Mouse (Mus musculus) G1E (cell line): ENCODE data around the gene Myadm. TPM values are rescaled to one million over a fixed set of nuclear protein-coding genes. Genes with fewer than 3 reads are reported as not detected.

Experiments used
- ATAC-seq: 2 replicates; pipeline ENCODE4 v1.8.0; 2016; ENCODE audit warnings: mild to moderate bottlenecking; ENCODE audit not compliant: insufficient number of reproducible peaks, poor library complexity, low FRiP score, severe bottlenecking; ENCODE audit errors: extremely low read depth
- DNase-seq: peaks from one replicate; pipeline ENCODE4 v3.0.0; 2012; ENCODE audit warnings: low spot score
- H3K27me3 ChIP-seq: 2 replicates; pipeline ENCODE4 v1.6.1; 2012; ENCODE audit warnings: mild to moderate bottlenecking, low read length, inconsistent platforms; ENCODE audit not compliant: insufficient read depth
- H3K36me3 ChIP-seq: replicated peaks from 2 replicates; pipeline ENCODE3; 2012; ENCODE audit warnings: mild to moderate bottlenecking, inconsistent platforms
- H3K4me1 ChIP-seq: 2 replicates; pipeline ENCODE4 v1.6.1; 2012; ENCODE audit warnings: low read depth, low read length, inconsistent platforms, mixed read lengths; ENCODE audit not compliant: insufficient read depth
- H3K4me3 ChIP-seq: 2 replicates; pipeline ENCODE4 v1.5.1; 2012; ENCODE audit warnings: low read depth, mild to moderate bottlenecking, inconsistent platforms, low read length, moderate library complexity, mixed read lengths
- H3K9me3 ChIP-seq: replicated peaks from 2 replicates; pipeline ENCODE4 v1.6.1; 2012; ENCODE audit warnings: inconsistent platforms
- CTCF ChIP-seq: IDR thresholded peaks from 2 replicates; pipeline ENCODE4 v1.5.1; 2012; ENCODE audit warnings: low read depth, low read length, inconsistent platforms, mixed read lengths
- GATA1 ChIP-seq: IDR thresholded peaks from 2 replicates; pipeline ENCODE4 v1.6.1; 2012; ENCODE audit warnings: borderline replicate concordance, low read length, inconsistent platforms, mixed read lengths
- GATA2 ChIP-seq: IDR thresholded peaks from 2 replicates; pipeline ENCODE4 v1.6.1; 2012; ENCODE audit warnings: low read depth, low read length, inconsistent platforms, borderline replicate concordance
- POLR2AphosphoS5 ChIP-seq: IDR thresholded peaks from 2 replicates; pipeline ENCODE4 v1.6.1; 2012; ENCODE audit warnings: low read depth, low read length, inconsistent platforms; ENCODE audit not compliant: insufficient replicate concordance
- TAL1 ChIP-seq: conservative IDR thresholded peaks from 2 replicates; pipeline ENCODE4 v1.6.1; 2012; ENCODE audit warnings: low read depth, low read length, inconsistent platforms, mixed read lengths
- polyA plus RNA-seq: library from polyadenylated mRNA; stranded (reverse); fragments of >175 nt; gene quantifications from 2 replicates; pipeline ENCODE4 v1.2.3, GENCODE M21; 2012
- total RNA-seq, 2 experiments: library from RNA; stranded (forward) in 1 of 2; stranded (reverse) in 1 of 2; fragments of 200-1000 nt in 1 of 2; fragments of >200 nt in 1 of 2; fragmentation: Nextera tagmentation in 1 of 2; gene quantifications; 2 replicates each; pipeline ENCODE4 v1.2.3; 2014 to 2017

The Myadm gene
- total and polyA plus RNA-seq, 3 experiments = 0.05 TPM; not detected in 2

GRCm38 (mm10) chr7:3301628-3302555 is 13.0 kb downstream of the Myadm start:
- peaks cover under 1% of the 10 kb centered on the region; the same call in 1 of the 2 replicates for H3K9me3 ChIP-seq
- DNase-seq (no peak), ATAC-seq (no peak)
- H3K27me3 ChIP-seq = peaks cover 4% of the 10 kb centered on the region; the same call in 1 of the 2 replicates
- TF ChIP-seq TAL1 = no peak
- TF ChIP-seq GATA1 = no peak
- no peak for TF ChIP-seq CTCF
- no peak for TF ChIP-seq POLR2AphosphoS5
- no peak for TF ChIP-seq GATA2
- no peak overlapping the region for H3K4me3 ChIP-seq
- H3K36me3 ChIP-seq = no peaks in the 10 kb centered on the region
- no peaks in the 10 kb centered on the region for H3K4me1 ChIP-seq

- no peak overlapping the region for H3K4me3 ChIP-seq
- peaks cover 4% of the 10 kb centered on the region; the same call in 1 of the 2 replicates for H3K27me3 ChIP-seq
- TF ChIP-seq GATA2 = no peak
- TF ChIP-seq GATA1 = no peak
- no peak for TF ChIP-seq TAL1
- no peak for TF ChIP-seq CTCF
- TF ChIP-seq POLR2AphosphoS5 = no peak
- DNase-seq (no peak), ATAC-seq (no peak)
- no peaks in the 10 kb centered on the region for H3K4me1 ChIP-seq
- no peaks in the 10 kb centered on the region for H3K9me3 ChIP-seq
- H3K36me3 ChIP-seq = no peaks in the 10 kb centered on the region
Observed at GRCm38 (mm10) chr7:3302556-3303275, 13.8 kb downstream of the Myadm start.

GRCm38 (mm10) chr7:3303276-3303781 is 14.4 kb downstream of the Myadm start:
- Histone ChIP-seq H3K27me3 (peaks cover 4% of the 10 kb centered on the region; the same call in 1 of the 2 replicates), H3K36me3 (no peaks in the 10 kb centered on the region), H3K4me1 (no peaks in the 10 kb centered on the region), H3K4me3 (no peak overlapping the region), H3K9me3 (no peaks in the 10 kb centered on the region)
- no peak for TF ChIP-seq GATA1
- TF ChIP-seq GATA2 = no peak
- TF ChIP-seq TAL1 = no peak
- no peak for TF ChIP-seq CTCF
- TF ChIP-seq POLR2AphosphoS5 = no peak
- ATAC-seq (no peak), DNase-seq (no peak)

- H3K9me3 ChIP-seq = no peaks in the 10 kb centered on the region
- peaks cover 4% of the 10 kb centered on the region; the same call in 1 of the 2 replicates for H3K27me3 ChIP-seq
- H3K4me1 ChIP-seq = no peaks in the 10 kb centered on the region
- no peak for TF ChIP-seq POLR2AphosphoS5
- no peak for TF ChIP-seq TAL1
- no peak for TF ChIP-seq CTCF
- TF ChIP-seq GATA1 = no peak
- no peak for TF ChIP-seq GATA2
- DNase-seq (no peak), ATAC-seq (no peak)
- H3K36me3 ChIP-seq = no peaks in the 10 kb centered on the region
- H3K4me3 ChIP-seq = no peak overlapping the region
Observed at GRCm38 (mm10) chr7:3303789-3304188, 14.9 kb downstream of the Myadm start.

- ATAC-seq = no peak
- Histone ChIP-seq H3K27me3 (peaks cover 4% of the 10 kb centered on the region; the same call in 1 of the 2 replicates), H3K36me3 (no peaks in the 10 kb centered on the region), H3K4me3 (no peak overlapping the region), H3K4me1 (no peaks in the 10 kb centered on the region), H3K9me3 (no peaks in the 10 kb centered on the region)
- no peak for DNase-seq
- TF ChIP-seq GATA2 (no peak), CTCF (no peak), TAL1 (no peak), GATA1 (no peak), POLR2AphosphoS5 (no peak)
Observed at GRCm38 (mm10) chr7:3304298-3304697, 15.4 kb downstream of the Myadm start.
